Mouse (Mus musculus): ENCODE results near the gene Gm45716. TPM values are rescaled to one million over a fixed set of nuclear protein-coding genes. Genes with fewer than 3 reads are reported as not detected.

Gene Gm45716
- polyA plus RNA-seq, 1 experiment from 2014 or later = 29.3 TPM

- no peak overlapping the region for H3K4me2 ChIP-seq
- H3K9me3 ChIP-seq = no peaks in the 10 kb centered on the region
- 79% methylated on average over 6 of the region's 6 CpGs for WGBS
- H3K4me1 ChIP-seq (replicated peaks) = peaks cover 30% of the 10 kb centered on the region
- H3K27ac ChIP-seq = no peak overlapping the region
- no peak overlapping the region for H3K9ac ChIP-seq
- H3K36me3 ChIP-seq = peaks cover 29% of the 10 kb centered on the region
- H3K27me3 ChIP-seq = no peaks in the 10 kb centered on the region
- no peak overlapping the region for H3K4me3 ChIP-seq
- ATAC-seq (ENCODE audit: low FRiP score) = no peak
These were observed 68.2 kb downstream of the Gm45716 start for GRCm38 (mm10) chr11:90255687-90256086.

DNA sequence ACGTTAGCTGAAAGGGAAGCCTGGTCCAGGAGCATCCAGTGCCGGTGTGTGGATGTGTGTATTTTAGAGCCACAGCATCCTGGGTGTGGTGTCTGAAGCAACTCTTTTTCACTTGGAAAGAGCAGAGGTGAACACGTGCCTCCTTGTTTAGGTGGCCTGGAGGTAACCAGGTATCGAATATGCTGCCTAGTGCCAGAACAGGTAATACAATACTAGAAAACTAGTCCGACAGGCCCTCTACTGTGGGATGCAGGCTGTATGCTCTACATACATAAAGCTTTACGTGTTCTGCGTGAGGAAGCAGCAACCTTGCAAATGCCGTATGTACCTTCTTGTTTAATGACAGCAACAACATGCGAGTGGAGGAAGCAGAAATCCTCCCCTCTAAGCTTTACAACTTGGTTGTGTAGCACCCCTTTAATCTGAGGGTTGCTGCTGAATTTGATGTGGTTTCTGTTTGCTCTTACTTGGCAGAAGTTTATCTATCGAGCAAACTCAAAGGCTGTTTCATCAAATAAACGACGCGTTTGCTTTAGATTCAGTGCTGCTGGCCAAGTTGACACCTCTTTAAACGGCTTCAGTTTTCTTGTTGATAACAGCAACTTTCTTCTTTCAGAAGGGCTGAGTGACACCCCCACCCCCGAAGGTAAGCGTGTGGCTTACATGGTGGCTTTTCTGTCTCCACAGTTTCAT is 69.5 kb downstream of the Gm45716 start:
- no peak overlapping the region for H3K4me3 ChIP-seq
- H3K36me3 ChIP-seq = peaks cover 42% of the 10 kb centered on the region
- WGBS = 90% methylated on average over 16 of the region's 16 CpGs
- peaks cover 20% of the 10 kb centered on the region for H3K4me1 ChIP-seq (replicated peaks)
- H3K27ac ChIP-seq = no peak overlapping the region
- no peaks in the 10 kb centered on the region for H3K9me3 ChIP-seq
- no peaks in the 10 kb centered on the region for H3K27me3 ChIP-seq
- no peak for ATAC-seq (ENCODE audit: low FRiP score)
- H3K4me2 ChIP-seq = no peak overlapping the region
- H3K9ac ChIP-seq = no peak overlapping the region

DNA sequence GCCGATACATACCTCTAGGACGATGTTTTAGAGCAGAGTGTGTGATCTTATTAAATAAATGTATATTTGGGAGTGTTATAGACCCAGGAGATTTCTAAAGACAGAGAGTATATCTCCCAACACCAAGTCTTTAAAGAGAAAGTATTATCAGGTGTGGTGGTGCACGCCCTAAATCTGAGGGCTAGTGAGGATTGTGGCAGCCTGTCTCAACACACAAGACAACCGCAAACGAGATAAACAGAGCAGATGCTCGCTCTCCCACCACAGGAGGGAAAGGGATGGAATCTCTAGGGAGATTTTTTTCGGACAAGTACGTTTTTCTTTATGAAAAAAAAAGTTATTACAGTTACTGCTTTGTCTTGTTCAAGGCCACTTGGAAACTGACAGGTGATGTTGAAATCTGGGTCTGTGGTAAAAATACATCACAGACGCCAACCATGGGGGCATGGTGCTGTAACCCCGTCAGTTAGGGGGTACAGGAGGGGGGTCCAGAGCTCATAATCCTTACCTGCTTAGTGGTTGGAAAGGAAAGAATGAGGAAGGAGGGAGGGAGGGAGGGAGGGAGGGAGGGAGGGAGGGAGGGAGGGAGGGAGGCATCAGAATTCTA is 70.9 kb downstream of the Gm45716 start:
- WGBS = 80% methylated on average over 10 of the region's 10 CpGs
- Histone ChIP-seq H3K4me2 (no peak overlapping the region), H3K4me3 (no peak overlapping the region), H3K9ac (no peak overlapping the region), H3K27ac (no peak overlapping the region), H3K27me3 (no peaks in the 10 kb centered on the region), H3K36me3 (peaks cover 56% of the 10 kb centered on the region), H3K4me1 (replicated peaks) (peaks cover 8% of the 10 kb centered on the region; the same call in 1 of the 2 replicates), H3K9me3 (no peaks in the 10 kb centered on the region)
- ATAC-seq (ENCODE audit: low FRiP score) = no peak

- H3K27me3 ChIP-seq = no peaks in the 10 kb centered on the region
- no peak overlapping the region for H3K9ac ChIP-seq
- H3K4me1 ChIP-seq (replicated peaks) = 0 out of 2 replicates have a peak, but pooled peaks cover 8% of the 10 kb centered on the region
- H3K4me3 ChIP-seq = no peak overlapping the region
- ATAC-seq (ENCODE audit: low FRiP score) = no peak
- 63% methylated on average over 4 of the region's 4 CpGs for WGBS
- H3K4me2 ChIP-seq = no peak overlapping the region
- H3K27ac ChIP-seq = no peak overlapping the region
- H3K9me3 ChIP-seq = no peaks in the 10 kb centered on the region
- H3K36me3 ChIP-seq = peaks cover 62% of the 10 kb centered on the region
These were observed 71.6 kb downstream of the Gm45716 start for GRCm38 (mm10) chr11:90259071-90259470.

GRCm38 (mm10) chr11:90259826-90260225 is 72.3 kb downstream of the Gm45716 start:
- H3K4me3 ChIP-seq = no peak overlapping the region
- H3K36me3 ChIP-seq = peaks cover 66% of the 10 kb centered on the region
- WGBS = 87% methylated on average over 9 of the region's 9 CpGs

GRCm38 (mm10) chr11:90264180-90264579 is 76.7 kb downstream of the Gm45716 start:
- peaks cover 73% of the 10 kb centered on the region for H3K36me3 ChIP-seq
- H3K4me3 ChIP-seq = no peak overlapping the region
- H3K4me1 ChIP-seq (replicated peaks) = peaks cover 7% of the 10 kb centered on the region
- no peaks in the 10 kb centered on the region for H3K27me3 ChIP-seq
- H3K9me3 ChIP-seq = no peaks in the 10 kb centered on the region
- H3K9ac ChIP-seq = no peak overlapping the region
- ATAC-seq (ENCODE audit: low FRiP score) = no peak
- H3K4me2 ChIP-seq = no peak overlapping the region
- H3K27ac ChIP-seq = no peak overlapping the region
- 89% methylated on average over 11 of the region's 11 CpGs for WGBS

More at GRCm38 (mm10) chr11:90259826-90260225, 72.3 kb downstream of the Gm45716 start:
- Histone ChIP-seq H3K27ac (no peak overlapping the region; the same call in 1 of the 2 replicates), H3K27me3 (no peaks in the 10 kb centered on the region), H3K9ac (no peak overlapping the region), H3K4me2 (no peak overlapping the region), H3K9me3 (no peaks in the 10 kb centered on the region), H3K4me1 (replicated peaks) (0 out of 2 replicates have a peak, but pooled peaks cover 3% of the 10 kb centered on the region)
- no peak for ATAC-seq (ENCODE audit: low FRiP score)

GRCm38 (mm10) chr11:90265581-90265980 is 78.1 kb downstream of the Gm45716 start:
- no peaks in the 10 kb centered on the region for H3K9me3 ChIP-seq
- 89% methylated on average over 7 of the region's 7 CpGs for WGBS
- peaks cover 67% of the 10 kb centered on the region for H3K36me3 ChIP-seq

DNA sequence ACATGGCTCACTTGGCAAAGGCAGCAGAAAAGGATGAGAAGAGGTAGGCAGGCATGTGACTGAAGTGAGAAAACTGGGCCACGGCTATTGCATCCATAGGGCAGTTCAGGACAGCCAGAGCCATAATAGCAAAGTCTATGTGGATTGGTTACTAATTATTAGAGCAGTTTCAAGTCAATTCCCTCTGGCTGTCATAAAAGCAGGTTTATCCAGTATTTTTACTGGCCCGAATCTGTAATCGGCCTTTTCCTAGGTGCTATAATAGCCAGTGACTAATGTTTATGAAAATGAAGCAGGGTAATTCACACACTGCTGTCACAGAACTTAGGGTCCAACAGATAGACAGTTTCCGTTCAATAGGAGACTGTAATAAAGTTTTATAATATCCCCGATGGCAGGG is 81.5 kb downstream of the Gm45716 start:
- no peak overlapping the region for H3K9ac ChIP-seq
- no peaks in the 10 kb centered on the region for H3K9me3 ChIP-seq
- H3K4me1 ChIP-seq (replicated peaks) = peaks cover 17% of the 10 kb centered on the region
- H3K27ac ChIP-seq = no peak overlapping the region
- no peak for ATAC-seq (ENCODE audit: low FRiP score)
- peaks cover 59% of the 10 kb centered on the region for H3K36me3 ChIP-seq
- H3K27me3 ChIP-seq = no peaks in the 10 kb centered on the region
- no peak overlapping the region for H3K4me2 ChIP-seq
- no peak overlapping the region for H3K4me3 ChIP-seq
- 78% methylated on average over 5 of the region's 5 CpGs for WGBS

More at GRCm38 (mm10) chr11:90265581-90265980, 78.1 kb downstream of the Gm45716 start:
- Histone ChIP-seq H3K4me1 (replicated peaks) (peaks cover 17% of the 10 kb centered on the region), H3K27ac (no peak overlapping the region), H3K9ac (no peak overlapping the region), H3K4me3 (no peak overlapping the region), H3K27me3 (no peaks in the 10 kb centered on the region), H3K4me2 (no peak overlapping the region)
- no peak for ATAC-seq (ENCODE audit: low FRiP score)

GRCm38 (mm10) chr11:90269398-90270123 is 82.1 kb downstream of the Gm45716 start:
- Histone ChIP-seq H3K27me3 (no peaks in the 10 kb centered on the region), H3K4me3 (no peak overlapping the region), H3K4me1 (replicated peaks) (peaks cover 17% of the 10 kb centered on the region), H3K9me3 (no peaks in the 10 kb centered on the region), H3K4me2 (no peak overlapping the region; the same call in 1 of the 2 replicates), H3K9ac (0 out of 2 replicates have a peak overlapping the region, but pooled peaks have one; percentile 9), H3K36me3 (peaks cover 59% of the 10 kb centered on the region), H3K27ac (no peak overlapping the region)
- peak; percentile 46; the same call in 1 of the 2 replicates for ATAC-seq (ENCODE audit: low FRiP score)
- 42% methylated on average over 18 of the region's 18 CpGs for WGBS

DNA sequence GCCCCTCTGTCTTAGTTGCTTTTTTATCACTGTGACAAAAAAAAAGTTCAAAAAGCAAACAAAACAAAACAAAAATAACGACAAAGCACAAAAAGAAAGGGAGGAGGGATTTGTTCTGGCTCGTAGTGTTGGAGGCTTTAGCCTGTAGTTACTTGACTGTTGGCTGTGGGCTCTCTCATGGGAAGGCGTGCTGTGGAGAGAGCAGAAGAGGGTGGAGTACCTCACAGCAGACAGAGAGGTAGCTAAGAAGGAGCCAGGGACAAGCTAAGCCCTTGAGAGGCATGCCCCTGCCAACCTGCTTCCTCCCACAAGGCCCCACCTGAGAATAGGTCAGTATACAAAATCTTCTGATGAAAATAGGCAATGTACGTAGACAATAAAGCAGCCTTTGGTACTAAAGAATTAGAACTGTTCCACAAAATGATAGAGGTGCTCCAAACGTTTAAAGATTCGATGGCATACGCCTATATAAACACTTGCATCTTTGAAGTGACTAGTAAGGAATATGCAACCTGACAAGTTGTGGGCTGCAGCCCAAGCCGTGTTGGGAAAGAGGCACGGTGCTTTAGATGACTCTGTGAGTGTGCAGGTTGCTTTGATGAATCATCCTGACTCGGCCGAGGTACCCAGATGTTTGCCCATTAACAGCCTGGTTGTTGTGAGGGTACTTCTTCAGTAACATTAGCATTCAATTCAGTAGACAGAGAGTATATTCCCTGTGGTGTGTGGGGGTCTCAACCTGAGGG is 82.8 kb downstream of the Gm45716 start:
- Histone ChIP-seq H3K36me3 (peaks cover 58% of the 10 kb centered on the region), H3K9me3 (no peaks in the 10 kb centered on the region), H3K4me1 (replicated peaks) (peaks cover 17% of the 10 kb centered on the region), H3K9ac (no peak overlapping the region), H3K27me3 (no peaks in the 10 kb centered on the region), H3K4me2 (no peak overlapping the region), H3K4me3 (no peak overlapping the region), H3K27ac (no peak overlapping the region)
- WGBS = 87% methylated on average over 11 of the region's 11 CpGs
- ATAC-seq (ENCODE audit: low FRiP score) = no peak

DNA sequence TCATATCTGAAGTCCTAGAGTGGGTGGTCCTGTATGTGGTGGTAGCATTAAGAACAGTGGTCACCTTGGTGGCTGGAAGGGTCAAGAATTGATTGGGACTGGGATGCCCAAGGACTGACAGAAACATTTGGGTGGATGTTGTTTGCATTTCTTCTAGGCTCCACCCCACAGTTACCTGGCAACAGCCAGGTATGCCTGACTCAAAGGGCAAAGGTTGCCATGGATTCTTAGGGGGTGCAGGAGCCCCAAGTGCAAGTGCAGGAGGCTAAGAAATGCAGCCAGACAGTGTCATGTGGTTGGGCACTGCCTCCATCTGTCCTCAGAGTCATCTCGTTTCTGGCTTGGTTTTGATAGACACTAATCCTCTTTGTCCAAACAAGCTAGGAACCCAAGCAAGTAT is 86.7 kb downstream of the Gm45716 start:
- H3K9ac ChIP-seq = no peak overlapping the region
- no peaks in the 10 kb centered on the region for H3K9me3 ChIP-seq

DNA sequence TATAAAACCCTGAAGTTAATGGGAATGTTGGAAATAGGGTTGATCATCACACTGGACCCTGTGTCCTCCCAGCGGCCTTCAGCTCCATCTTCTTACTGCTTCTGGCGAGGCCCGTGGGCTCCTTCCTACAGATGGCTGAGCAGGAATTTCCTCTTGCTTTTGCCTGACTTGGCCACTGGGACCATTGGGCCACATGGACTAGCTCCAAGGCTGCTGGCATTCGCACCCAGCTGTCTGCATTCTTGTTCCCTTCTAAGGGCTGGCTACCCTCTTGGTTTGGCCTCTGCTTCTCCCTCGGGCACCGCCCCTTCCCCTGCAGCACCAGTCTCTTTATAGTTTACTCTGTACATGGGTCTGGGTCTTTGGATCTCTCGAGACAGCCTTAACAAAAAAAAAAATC is 88.2 kb downstream of the Gm45716 start:
- Histone ChIP-seq H3K27ac (no peak overlapping the region), H3K36me3 (peaks cover 50% of the 10 kb centered on the region), H3K27me3 (no peaks in the 10 kb centered on the region), H3K4me2 (no peak overlapping the region), H3K4me3 (no peak overlapping the region), H3K9ac (no peak overlapping the region), H3K9me3 (no peaks in the 10 kb centered on the region), H3K4me1 (replicated peaks) (no peaks in the 10 kb centered on the region)
- ATAC-seq (ENCODE audit: low FRiP score) = no peak
- WGBS = 90% methylated on average over 7 of the region's 7 CpGs

More for the DNA sequence above, 86.7 kb downstream of the Gm45716 start:
- 73% methylated on average over 1 of the region's 1 CpGs for WGBS
- no peak for ATAC-seq (ENCODE audit: low FRiP score)
- H3K27ac ChIP-seq = no peak overlapping the region
- peaks cover 57% of the 10 kb centered on the region for H3K36me3 ChIP-seq
- no peak overlapping the region for H3K4me3 ChIP-seq
- no peaks in the 10 kb centered on the region for H3K27me3 ChIP-seq
- peaks cover 11% of the 10 kb centered on the region for H3K4me1 ChIP-seq (replicated peaks)
- no peak overlapping the region for H3K4me2 ChIP-seq
